Mouse (Mus musculus) olfactory bulb, adult 2 months (tissue): ENCODE data around the gene Scnn1a.

Experiments used
- CTCF ChIP-seq: fragments of 200-500 bp; IDR thresholded peaks from 2 replicates; pipeline ENCODE4 v1.5.1; 2012; ENCODE audit warnings: low read depth, mild to moderate bottlenecking, low read length, moderate library complexity; ENCODE audit not compliant: insufficient read depth
- POLR2A ChIP-seq: fragments of 200-500 bp; IDR thresholded peaks from 2 replicates; pipeline ENCODE4 v1.6.1; 2012; ENCODE audit warnings: mild to moderate bottlenecking, low read depth, low read length, moderate library complexity; ENCODE audit not compliant: insufficient read depth

GRCm38 (mm10) chr6:125319919-125320296 is 551 bp upstream of the Scnn1a start:
- TF ChIP-seq CTCF: no peak
- no peak for TF ChIP-seq POLR2A
